Mouse (Mus musculus) mesoderm, embryonic 11.5 days (tissue): ENCODE measurements around the gene Mageb16.
A peak's percentile ranks its signal among the peaks of the same experiment; 100 is the strongest.

Experiments
- DNase-seq: peaks from one replicate; pipeline ENCODE4 v3.0.0-alpha.2; 2012; ENCODE audit warnings: low read depth, low spot score

Gene Mageb16

DNA sequence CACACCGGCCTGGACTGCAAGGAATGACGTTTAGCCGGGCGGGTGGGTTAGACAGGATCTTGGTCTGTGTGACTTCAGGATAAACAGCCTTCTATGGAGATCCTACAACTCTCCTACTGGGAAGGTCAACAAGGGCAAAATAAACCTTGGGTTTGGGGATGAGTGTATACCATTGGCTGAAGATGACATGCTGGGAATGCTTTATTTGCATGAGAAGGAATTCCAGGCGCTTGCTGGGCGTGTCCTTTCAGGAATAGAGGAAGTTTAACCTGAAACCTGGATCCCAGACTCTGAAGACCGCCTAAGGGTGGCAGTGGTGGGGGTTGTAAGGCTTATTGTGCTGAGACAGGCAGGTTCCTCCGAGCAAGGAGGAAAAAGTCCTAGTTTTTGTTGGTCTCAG is at the start of gene Mageb16:
Mageb16 (minus strand) TSS at position 25 of the 400 bp plus-strand sequence.
- DNase-seq, result no peak

DNA sequence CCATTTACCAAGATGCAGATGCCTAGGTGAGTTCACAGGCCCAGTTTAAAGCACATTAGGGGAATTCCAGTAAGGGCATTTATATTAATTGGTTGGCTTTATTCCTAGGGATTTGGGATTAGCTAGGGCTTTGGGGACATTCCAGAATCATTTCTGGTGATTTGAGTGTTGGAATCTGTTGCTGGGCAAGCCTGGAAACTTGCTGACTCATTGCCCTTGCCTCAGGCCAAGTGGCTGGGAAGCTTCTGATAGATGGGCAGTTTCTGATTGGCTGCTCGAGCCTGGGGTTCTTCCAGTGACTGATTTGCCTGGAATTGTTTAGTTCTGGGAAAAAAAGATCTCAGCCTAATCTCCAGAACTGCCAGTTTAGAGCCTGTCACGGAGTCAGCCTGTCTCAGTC is 20.1 kb downstream of the Mageb16 start:
- peak; percentile 0 for DNase-seq

DNA sequence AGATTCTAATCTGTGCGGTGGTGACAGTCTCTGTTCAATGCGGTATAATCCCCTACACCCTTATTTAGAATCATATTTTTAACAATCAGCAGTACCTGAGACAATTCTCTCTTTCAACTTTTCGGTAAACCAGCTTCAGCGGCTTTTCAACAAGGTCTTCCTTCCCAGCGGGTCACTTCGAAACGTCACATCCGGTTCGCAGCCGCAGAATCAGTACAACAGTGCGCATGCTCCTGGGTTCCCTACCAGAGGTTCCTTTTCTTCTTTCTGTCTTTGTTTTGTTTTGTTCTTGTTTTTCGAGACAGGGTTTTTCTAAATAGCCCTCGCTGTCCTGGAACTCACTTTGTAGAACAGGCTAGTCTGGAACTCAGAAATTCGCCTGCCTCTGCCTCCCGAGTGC is 35.8 kb downstream of the Mageb16 start:
- no peak for DNase-seq

DNA sequence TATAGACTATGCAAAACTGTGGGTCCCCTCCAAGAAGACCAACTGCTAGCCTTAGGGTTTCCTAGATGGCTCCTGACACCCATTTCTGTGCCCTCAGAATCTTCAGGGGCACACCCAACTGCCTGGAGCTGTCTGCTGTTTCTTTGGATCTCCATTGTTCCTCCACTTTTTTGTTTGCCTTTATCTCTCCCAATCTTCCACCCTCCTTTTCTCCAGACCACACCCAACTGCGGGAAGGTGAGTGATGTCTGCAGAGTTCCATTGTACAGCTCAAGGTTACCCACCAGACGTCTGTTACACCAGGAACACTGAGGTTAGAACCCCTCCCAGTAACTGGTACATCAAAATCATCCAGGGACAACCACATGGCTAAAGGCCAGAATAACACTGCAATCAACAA is 64.8 kb downstream of the Mageb16 start:
- no peak for DNase-seq
